Mouse (Mus musculus): ENCODE measurements around the gene Olfr1037. TPM values are rescaled to one million over a fixed set of nuclear protein-coding genes. Genes with fewer than 3 reads are reported as not detected.
"Not testable (repeated sequence)": the region's sequence is repeated elsewhere in the genome, so short reads cannot be mapped to it uniquely, and the experiment has no call there.

Gene Olfr1037
- not detected for total RNA-seq (2022)

DNA sequence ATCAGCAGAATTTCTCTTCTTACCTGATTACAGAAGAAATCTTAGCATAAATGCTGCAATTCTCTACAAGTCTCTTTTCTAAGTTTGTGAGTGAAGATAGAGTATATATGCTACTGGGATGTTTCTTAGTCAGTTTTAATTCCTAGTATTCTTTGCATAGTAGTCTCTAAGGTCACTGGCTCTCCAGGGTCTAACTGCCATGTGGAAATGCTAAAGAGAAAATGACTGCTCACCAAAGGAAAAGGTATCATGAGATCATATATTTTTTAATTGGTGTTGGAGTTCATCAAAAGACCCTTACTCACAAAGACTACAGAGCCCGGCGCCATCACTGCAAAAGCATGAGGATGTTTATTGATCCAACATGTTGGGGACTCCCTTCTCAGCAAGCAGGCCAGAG, at the start of gene Olfr1037:
TSS of gene Olfr1037 (minus strand) at position 101 of the 400 bp plus-strand sequence.
- DNase-seq (ENCODE audit: low spot score in 2 of 2) = no peak

DNA sequence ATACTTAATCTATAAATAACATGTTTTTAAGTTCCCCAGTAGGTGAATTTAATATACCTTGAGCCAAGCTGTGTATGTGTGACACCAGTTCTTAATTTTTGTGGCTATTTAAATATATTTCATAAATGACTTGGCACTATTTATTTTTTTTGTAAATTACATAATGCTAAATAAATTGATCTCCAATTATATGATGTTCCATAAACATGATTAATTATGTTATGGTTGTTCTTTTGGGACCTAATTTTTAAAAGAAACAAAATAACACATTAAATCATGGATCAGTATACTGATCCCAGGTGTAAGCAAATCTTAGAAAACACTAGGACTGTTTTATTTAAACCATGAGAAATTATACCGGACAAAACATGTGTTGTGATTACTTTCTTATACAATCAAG, 48.6 kb upstream of the Olfr1037 start, which contains the start of gene Olfr1039:
TSS of gene Olfr1039 (minus strand) at position 101 of the 400 bp plus-strand sequence.
- DNase-seq (ENCODE audit: low spot score in 2 of 2) = no peak

DNA sequence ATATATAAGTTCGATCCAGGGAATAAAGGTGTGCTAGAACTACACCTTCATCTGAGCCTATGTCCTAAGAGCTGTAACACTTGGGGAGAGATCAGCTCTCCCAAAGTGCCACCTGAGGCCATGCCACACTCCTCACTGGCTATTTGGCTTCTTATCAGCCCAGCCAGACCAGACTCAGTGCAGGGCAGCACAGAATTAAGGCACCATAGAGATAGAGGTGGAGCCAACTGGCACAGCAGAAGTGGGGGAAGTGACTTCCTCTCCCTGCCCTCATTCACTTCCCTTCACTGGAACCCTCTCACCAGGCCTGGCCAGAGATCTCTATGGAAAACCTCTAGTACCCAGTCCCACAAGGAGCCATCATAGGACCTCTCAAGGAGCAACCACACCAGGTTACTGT, 6.7 kb downstream of the Olfr1037 start:
- DNase-seq (ENCODE audit: low spot score in 2 of 2) = not testable (repeated sequence)

DNA sequence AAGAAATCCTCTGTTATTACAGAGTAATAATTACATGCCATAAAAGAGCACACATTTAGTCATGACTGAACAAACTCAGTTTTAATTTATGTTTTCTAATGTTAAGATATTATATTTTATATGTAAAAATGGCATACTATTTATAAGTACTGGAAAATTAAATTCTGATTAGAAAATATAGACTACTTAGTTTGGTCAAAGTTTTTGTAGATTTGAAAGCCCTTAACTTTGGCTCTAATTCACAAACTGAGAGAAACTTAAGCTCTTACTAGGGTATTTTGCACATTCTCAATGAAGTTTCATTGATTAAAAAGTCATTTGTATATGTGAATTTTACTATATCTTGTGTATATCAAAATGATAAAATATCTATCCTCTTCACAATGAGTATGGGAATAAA, 13.5 kb downstream of the Olfr1037 start, which contains the start of gene Olfr1036:
TSS of gene Olfr1036 (plus strand) at position 301 of the 400 bp plus-strand sequence.
- DNase-seq (ENCODE audit: low spot score in 2 of 2) = not testable (repeated sequence)

DNA sequence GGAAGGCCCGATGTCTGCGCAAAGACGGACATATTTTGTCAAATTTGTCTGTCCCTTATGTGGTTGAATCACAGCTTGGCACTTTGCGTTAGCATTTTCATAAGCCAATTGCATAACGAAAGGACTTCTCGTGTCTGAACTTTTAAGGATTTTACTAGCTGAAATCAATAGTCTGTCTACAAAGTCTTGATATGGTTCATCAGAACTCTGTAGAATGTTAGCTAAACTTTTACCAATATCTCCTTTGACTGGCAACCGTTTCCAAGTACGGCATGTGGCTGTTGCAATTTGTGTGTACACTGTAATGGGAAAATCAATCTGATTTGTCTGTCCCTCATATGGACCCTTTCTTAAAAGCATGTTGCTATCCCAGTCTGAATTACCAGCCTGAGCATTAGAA, 17.0 kb downstream of the Olfr1037 start:
- no peak for DNase-seq (ENCODE audit: low spot score in 2 of 2)

DNA sequence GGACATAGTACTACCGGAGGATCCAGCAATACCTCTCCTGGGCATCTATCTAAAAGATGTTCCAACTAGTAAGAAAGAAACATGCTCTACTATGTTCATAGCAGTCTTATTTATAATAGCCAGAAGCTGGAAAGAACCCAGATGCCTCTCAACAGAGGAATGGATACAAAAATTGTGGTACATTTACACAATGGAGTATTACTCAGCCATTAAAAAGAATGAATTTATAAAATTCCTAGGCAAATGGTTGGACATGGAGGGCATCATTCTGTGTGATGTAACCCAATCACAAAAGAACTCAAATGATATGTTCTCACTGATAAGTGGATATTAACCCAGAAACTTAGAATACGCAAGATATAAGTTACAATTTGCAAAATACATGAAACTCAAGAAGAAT, 23.4 kb downstream of the Olfr1037 start:
- DNase-seq (ENCODE audit: low spot score in 2 of 2) = not testable (repeated sequence)

DNA sequence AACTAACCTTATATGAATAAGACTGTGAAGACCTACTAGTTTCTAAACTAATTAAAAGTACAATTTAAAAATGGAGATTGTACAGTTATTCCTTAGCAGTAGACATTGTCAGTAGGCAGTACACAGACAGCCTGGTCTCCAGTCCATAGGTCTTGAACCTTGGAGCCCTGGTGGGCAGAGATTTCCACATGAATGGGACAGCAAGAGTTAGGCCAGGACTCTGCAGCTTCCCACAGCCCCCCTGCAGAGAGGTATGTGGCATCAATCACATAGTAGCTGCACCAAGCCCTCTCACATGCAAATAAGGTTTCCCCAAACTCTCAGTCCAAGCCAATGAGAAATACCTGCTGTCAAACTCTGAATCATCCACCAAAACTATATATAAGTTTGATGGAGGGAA, 36.4 kb downstream of the Olfr1037 start:
- not testable (repeated sequence) for DNase-seq (ENCODE audit: low spot score in 2 of 2)

DNA sequence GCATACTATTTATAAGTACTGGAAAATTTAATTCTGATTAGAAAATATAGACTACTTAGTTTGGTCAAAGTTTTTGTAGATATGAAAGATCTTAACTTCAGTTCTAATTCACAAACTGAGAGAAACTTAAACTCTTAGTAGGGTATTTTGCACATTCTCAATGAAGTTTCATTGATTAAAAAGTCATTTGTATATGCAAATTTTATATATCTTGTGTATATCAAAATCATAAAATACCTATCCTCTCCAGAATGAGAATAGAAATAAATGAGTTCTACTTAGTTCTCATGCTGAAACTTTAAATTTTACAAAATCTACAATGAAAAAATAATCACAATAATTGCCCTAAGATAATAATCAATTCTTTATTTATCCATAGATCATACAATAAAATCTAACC, 41.6 kb downstream of the Olfr1037 start, which contains the start of gene Olfr1034:
TSS of gene Olfr1034 (plus strand) at position 301 of the 400 bp plus-strand sequence.
- DNase-seq (ENCODE audit: low spot score in 2 of 2) = no peak

Other genes starting within 250 kb of the Olfr1037 start
- gene Olfr1019, start 241.9 kb downstream of the Olfr1037 start, total RNA-seq (2022) = not detected
- not detected for gene Olfr1020, start 240.4 kb downstream of the Olfr1037 start, total RNA-seq (2022)
- gene Olfr1022, start 218.8 kb downstream of the Olfr1037 start, total RNA-seq (2022) = not detected
- not detected for gene Olfr1023, start 201.7 kb downstream of the Olfr1037 start, total RNA-seq (2022)
- not detected for gene Olfr1024, start 182.3 kb downstream of the Olfr1037 start, total RNA-seq (2022)
- not detected for gene Olfr1025-ps1, start 172.2 kb downstream of the Olfr1037 start, total RNA-seq (2022)
- not detected for gene Olfr1026, start 165.8 kb downstream of the Olfr1037 start, total RNA-seq (2022)
- gene Olfr1028, start 136.9 kb downstream of the Olfr1037 start, total RNA-seq (2022) = under 1 TPM in 2 of 4 experiments, not detected in 2; 0.09 to 0.11 TPM
- under 1 TPM in 1 of 4 experiments, not detected in 3; 0.18 TPM for gene Olfr1029, start 113.5 kb downstream of the Olfr1037 start, total RNA-seq (2022)
- not detected for gene Olfr1030, start 108.1 kb downstream of the Olfr1037 start, total RNA-seq (2022)
- not detected for gene Olfr1031, start 97.1 kb downstream of the Olfr1037 start, total RNA-seq (2022)
- not detected for gene Olfr1032, start 81.8 kb downstream of the Olfr1037 start, total RNA-seq (2022)
- not detected for gene Olfr1033, start 66.8 kb downstream of the Olfr1037 start, total RNA-seq (2022)
- not detected for gene Olfr1034, start 41.5 kb downstream of the Olfr1037 start, total RNA-seq (2022)
- gene Olfr1036, start 13.4 kb downstream of the Olfr1037 start, total RNA-seq (2022) = not detected
- gene Olfr1039, start 48.5 kb upstream of the Olfr1037 start, total RNA-seq (2022) = not detected
- gene Olfr1040, start 59.3 kb upstream of the Olfr1037 start, total RNA-seq (2022) = not detected
- gene Olfr1042, start 74.5 kb upstream of the Olfr1037 start, total RNA-seq (2022) = not detected
- gene Olfr1043, start 80.1 kb upstream of the Olfr1037 start, total RNA-seq (2022) = not detected
- not detected for gene Olfr1044, start 90.4 kb upstream of the Olfr1037 start, total RNA-seq (2022)
- not detected for gene Olfr52, start 98.3 kb upstream of the Olfr1037 start, total RNA-seq (2022)
- gene Olfr1045, start 115.6 kb upstream of the Olfr1037 start, total RNA-seq (2022) = not detected
- gene Olfr1046, start 131.9 kb upstream of the Olfr1037 start, total RNA-seq (2022) = not detected
- gene Olfr1047, start 144.0 kb upstream of the Olfr1037 start, total RNA-seq (2022) = not detected
- not detected for gene Olfr1048, start 152.9 kb upstream of the Olfr1037 start, total RNA-seq (2022)
- gene Olfr1049, start 170.9 kb upstream of the Olfr1037 start, total RNA-seq (2022) = not detected
- gene Olfr1051, start 191.7 kb upstream of the Olfr1037 start, total RNA-seq (2022) = not detected
- gene Olfr1052, start 205.1 kb upstream of the Olfr1037 start, total RNA-seq (2022) = not detected
- gene Olfr1053, start 227.9 kb upstream of the Olfr1037 start, total RNA-seq (2022) = not detected
- not detected for gene Olfr1054, start 248.0 kb upstream of the Olfr1037 start, total RNA-seq (2022)